Comparison of ENCODE assay signal across 9 mouse cellular contexts in the genomic region with DNA sequence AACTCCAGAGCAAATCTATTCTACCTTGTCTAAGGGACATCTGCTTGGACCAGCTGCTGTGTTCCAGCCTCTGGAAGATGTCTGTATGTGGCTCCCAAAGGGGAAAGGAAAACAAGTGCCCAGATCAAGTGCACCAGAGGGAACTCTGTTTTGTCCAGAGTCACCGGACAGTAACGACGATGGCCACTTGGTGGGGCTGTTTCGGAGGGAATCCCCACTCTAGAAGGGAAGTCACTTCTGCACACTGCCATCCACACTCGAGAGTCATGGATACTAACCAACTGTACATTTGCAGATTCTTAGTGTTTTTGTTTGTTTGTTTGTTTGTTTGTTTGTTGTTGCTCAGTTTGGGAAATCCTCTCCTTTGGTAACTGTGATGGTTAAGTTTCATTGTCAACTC. TPM values are rescaled to one million over a fixed set of nuclear protein-coding genes. Genes with fewer than 3 reads are reported as not detected.
DNase-seq lines count a peak whose midpoint lies in the region; ATAC-seq and TF ChIP-seq lines count a peak whose summit lies in the region.
"Had no signal": no experiment of that assay in that cellular context is flagged by ENCODE, and none has a peak within 500 bp of the region (broad histone marks: within the 10 kb centered on the region; RNA-seq: fewer than 3 reads in every experiment).

No protein-coding gene starts in this region.

- no peak for ATAC-seq in kidney, embryonic 16.5 days (ENCODE audit: low FRiP score, low TSS enrichment)
- no peak for ATAC-seq in forebrain, embryonic 13.5 days
- ATAC-seq in erythroid progenitor cell, adult 5-6 weeks (replicated peaks; ENCODE audit: low FRiP score, poor library complexity, severe bottlenecking), result no peak

- TF ChIP-seq RAD21 in CH12.LX (IDR thresholded peaks at IDR 0.05; ENCODE audit: low read depth, low read length), result peak; percentile 55

- H3K9me3 ChIP-seq in kidney, embryonic 16.5 days (ENCODE audit: low read length), result no peaks in the 10 kb centered on the region; the same call in 1 of the 2 replicates
- H3K9me3 ChIP-seq in CH12.LX (replicated peaks; ENCODE audit: low read length), result no peaks in the 10 kb centered on the region
- H3K9me3 ChIP-seq in forebrain, embryonic 13.5 days (replicated peaks), result no peaks in the 10 kb centered on the region
- H3K9me3 ChIP-seq: midbrain, embryonic 12.5 days had no signal

- H3K4me3 ChIP-seq in kidney, adult 2 months (ENCODE audit: insufficient read depth, low read depth, low read length), result no peak overlapping the region
- no peak overlapping the region for H3K4me3 ChIP-seq in kidney, embryonic 16.5 days (ENCODE audit: low read length)
- no peak overlapping the region for H3K4me3 ChIP-seq in CH12.LX (replicated peaks in 1 of 3; ENCODE audit: low read depth in 2 of 3, low read length in 2 of 3, poor library complexity in 1 of 3)
- no peak overlapping the region for H3K4me3 ChIP-seq in forebrain, embryonic 13.5 days
- H3K4me3 ChIP-seq: midbrain, embryonic 12.5 days had no signal

- no peaks in the 10 kb centered on the region for H3K36me3 ChIP-seq in kidney, adult 2 months (ENCODE audit: control insufficient read depth, insufficient read depth, low read length)
- H3K36me3 ChIP-seq in kidney, embryonic 16.5 days (ENCODE audit: insufficient read depth, low read length), result no peaks in the 10 kb centered on the region
- H3K36me3 ChIP-seq in CH12.LX (replicated peaks in 1 of 2; ENCODE audit: control insufficient read depth in 1 of 2, insufficient read depth in 1 of 2, low read length in 1 of 2), result no peaks in the 10 kb centered on the region
- no peaks in the 10 kb centered on the region for H3K36me3 ChIP-seq in forebrain, embryonic 13.5 days (ENCODE audit: poor library complexity, severe bottlenecking)
- H3K36me3 ChIP-seq: midbrain, embryonic 12.5 days had no signal

- 37% methylated on average over 5 of the region's 5 CpGs for WGBS in kidney, adult 2 months
- WGBS in kidney, embryonic 16.5 days, result 35% methylated on average over 5 of the region's 5 CpGs
- 43% methylated on average over 5 of the region's 5 CpGs for WGBS in forebrain, embryonic 13.5 days

- no peak overlapping the region for H3K4me2 ChIP-seq in kidney, embryonic 16.5 days (replicated peaks; ENCODE audit: low read depth, low read length)
- no peak overlapping the region for H3K4me2 ChIP-seq in CH12.LX (ENCODE audit: insufficient read depth, low read depth, poor library complexity, severe bottlenecking)
- no peak overlapping the region for H3K4me2 ChIP-seq in forebrain, embryonic 13.5 days
- H3K4me2 ChIP-seq: midbrain, embryonic 12.5 days had no signal

- no peak for TF ChIP-seq EP300 in CH12.LX (IDR thresholded peaks at IDR 0.05; ENCODE audit: low read length)

- no peak overlapping the region for H3K9ac ChIP-seq in kidney, embryonic 16.5 days (replicated peaks; ENCODE audit: low read length)
- H3K9ac ChIP-seq in CH12.LX (ENCODE audit: insufficient read depth, low read depth), result no peak overlapping the region
- no peak overlapping the region for H3K9ac ChIP-seq in forebrain, embryonic 13.5 days
- H3K9ac ChIP-seq: midbrain, embryonic 12.5 days had no signal

- DNase-seq in kidney, adult 2 months, result peak; percentile 54
- DNase-seq in 416B (ENCODE audit: low read depth), result peak; percentile 41
- DNase-seq in CH12.LX (ENCODE audit: extremely low read depth), result peak; percentile 22
- peak; percentile 15 to 58 for DNase-seq in cerebellum, postnatal 25 days
- peak; percentile 41 for DNase-seq in lung, postnatal 10 days

- no peak for TF ChIP-seq POLR2A in kidney, adult 2 months (IDR thresholded peaks at IDR 0.05; ENCODE audit: low read depth, low read length)
- TF ChIP-seq POLR2A in CH12.LX (IDR thresholded peaks at IDR 0.05; ENCODE audit: low read depth, low read length), result no peak

- H3K79me2 ChIP-seq in CH12.LX (replicated peaks; ENCODE audit: control insufficient read depth, extremely low read depth, insufficient read depth, poor library complexity, severe bottlenecking), result no peaks in the 10 kb centered on the region

- peak; percentile 74 for TF ChIP-seq CTCF in kidney, adult 2 months (conservative IDR thresholded peaks at IDR 0.05; ENCODE audit: insufficient read depth, insufficient read length, low read depth, low read length)
- TF ChIP-seq CTCF in CH12.LX (conservative IDR thresholded peaks at IDR 0.05 in 1 of 2, IDR thresholded peaks at IDR 0.05 in 1 of 2; ENCODE audit: low read depth in 2 of 2, low read length in 2 of 2), result peak; percentile 28 to 69; a peak in 3 of 4 replicates

- in situ Hi-C loops in CH12.LX (cut with MboI; ENCODE audit: low pct_ligation_motif_present, low pct_unique_long_range_greater_than_20kb, low sequenced_read_pairs), result no loop called here

- dilution Hi-C loops in CH12.LX (cut with MboI; ENCODE audit: extremely low pct_ligation_motif_present, extremely low pct_unique_long_range_greater_than_20kb, low sequenced_read_pairs), result no loop called here

- peaks cover 4% of the 10 kb centered on the region; the same call in 1 of the 2 replicates for H3K4me1 ChIP-seq in kidney, adult 2 months (ENCODE audit: control insufficient read depth, insufficient read depth, low read length)
- H3K4me1 ChIP-seq in kidney, embryonic 16.5 days (ENCODE audit: insufficient read depth, low read length), result 0 out of 2 replicates have a peak, but pooled peaks cover 4% of the 10 kb centered on the region
- peaks cover 3 to 18% of the 10 kb centered on the region in 2 experiments; a peak in 3 of 4 replicates for H3K4me1 ChIP-seq in CH12.LX (ENCODE audit: control insufficient read depth in 1 of 2, insufficient read depth in 2 of 2)
- H3K4me1 ChIP-seq in forebrain, embryonic 13.5 days, result peaks cover 6% of the 10 kb centered on the region

- no peaks in the 10 kb centered on the region for H3K27me3 ChIP-seq in kidney, adult 2 months (replicated peaks; ENCODE audit: control insufficient read depth, insufficient read depth, low read length)
- H3K27me3 ChIP-seq in kidney, embryonic 16.5 days (ENCODE audit: insufficient read depth, low read length), result no peaks in the 10 kb centered on the region
- H3K27me3 ChIP-seq in CH12.LX (replicated peaks), result no peaks in the 10 kb centered on the region
- no peaks in the 10 kb centered on the region for H3K27me3 ChIP-seq in forebrain, embryonic 13.5 days

- no peak overlapping the region for H3K27ac ChIP-seq in kidney, adult 2 months (ENCODE audit: insufficient read depth, low read depth, low read length)
- H3K27ac ChIP-seq in kidney, embryonic 16.5 days (ENCODE audit: low read length), result no peak overlapping the region
- no peak overlapping the region for H3K27ac ChIP-seq in CH12.LX (ENCODE audit: insufficient read depth, low read depth)
- no peak overlapping the region for H3K27ac ChIP-seq in forebrain, embryonic 13.5 days
- H3K27ac ChIP-seq: midbrain, embryonic 12.5 days had no signal

TF ChIP-seq in CH12.LX, 34 proteins besides CTCF, POLR2A, EP300 and RAD21:
- TF ChIP-seq USF1 (IDR thresholded peaks at IDR 0.05; ENCODE audit: low read depth, low read length), result no peak
- peak; percentile 46 for TF ChIP-seq SMC3 (IDR thresholded peaks at IDR 0.05; ENCODE audit: low read depth, low read length)

RNA-seq across cellular contexts. Expression of gene Hsd17b2, which starts 4.5 kb away (rescaled TPM):
- 3.0 and 4.2 TPM in 2 replicates for polyA plus RNA-seq in kidney, adult 2 months (2012; rRNA removed)
- 4.4 and 5.0 TPM in 2 replicates for polyA plus RNA-seq in kidney, embryonic 16.5 days (2015; fragmentation: Nextera tagmentation; extraction: Ambion mirVana)
- not detected in 2 replicates for total RNA-seq in CH12.LX (2012; rRNA removed)
- total RNA-seq in CH12.LX (2014; rRNA removed), result not detected in 2 replicates
- not detected in 2 replicates for polyA plus RNA-seq in CH12.LX (2012; ENCODE audit: insufficient read length, low read depth)
- 0.13 and 0.18 TPM in 2 replicates for polyA plus RNA-seq in forebrain, embryonic 13.5 days (2015; fragmentation: Nextera tagmentation; extraction: Ambion mirVana)
- not detected in 2 replicates for total RNA-seq in erythroid progenitor cell, adult 5-6 weeks (2015; ENCODE audit: low replicate concordance)
- total RNA-seq in erythroid progenitor cell, adult 5-6 weeks (2017; ENCODE audit: low replicate concordance), result 2.1 TPM in 1 of 2 replicates, not detected in the other
- polyA plus RNA-seq: midbrain, embryonic 12.5 days had no signal

RNA-seq across cellular contexts. Expression of gene Sdr42e1, which starts 23.8 kb away (rescaled TPM):
- polyA plus RNA-seq in kidney, adult 2 months (2012; rRNA removed), result 6.6 and 7.4 TPM in 2 replicates
- 3.2 TPM in 2 replicates for polyA plus RNA-seq in kidney, embryonic 16.5 days (2015; fragmentation: Nextera tagmentation; extraction: Ambion mirVana)
- total RNA-seq in CH12.LX (2012; rRNA removed) (3.1 and 3.5 TPM in 2 replicates), CH12.LX (2014; rRNA removed) (4.1 and 4.3 TPM in 2 replicates)
- polyA plus RNA-seq in CH12.LX (2012; ENCODE audit: insufficient read length, low read depth), result 2.3 and 2.7 TPM in 2 replicates
- polyA plus RNA-seq in forebrain, embryonic 13.5 days (2015; fragmentation: Nextera tagmentation; extraction: Ambion mirVana), result 0.83 and 0.90 TPM in 2 replicates
- 1.4 TPM in 1 of 2 replicates, not detected in the other for total RNA-seq in erythroid progenitor cell, adult 5-6 weeks (2015; ENCODE audit: low replicate concordance)
- 0.77 TPM in 1 of 2 replicates, not detected in the other for total RNA-seq in erythroid progenitor cell, adult 5-6 weeks (2017; ENCODE audit: low replicate concordance)
